ENCODE assay signal across 8 mouse cellular contexts in the genomic region with DNA sequence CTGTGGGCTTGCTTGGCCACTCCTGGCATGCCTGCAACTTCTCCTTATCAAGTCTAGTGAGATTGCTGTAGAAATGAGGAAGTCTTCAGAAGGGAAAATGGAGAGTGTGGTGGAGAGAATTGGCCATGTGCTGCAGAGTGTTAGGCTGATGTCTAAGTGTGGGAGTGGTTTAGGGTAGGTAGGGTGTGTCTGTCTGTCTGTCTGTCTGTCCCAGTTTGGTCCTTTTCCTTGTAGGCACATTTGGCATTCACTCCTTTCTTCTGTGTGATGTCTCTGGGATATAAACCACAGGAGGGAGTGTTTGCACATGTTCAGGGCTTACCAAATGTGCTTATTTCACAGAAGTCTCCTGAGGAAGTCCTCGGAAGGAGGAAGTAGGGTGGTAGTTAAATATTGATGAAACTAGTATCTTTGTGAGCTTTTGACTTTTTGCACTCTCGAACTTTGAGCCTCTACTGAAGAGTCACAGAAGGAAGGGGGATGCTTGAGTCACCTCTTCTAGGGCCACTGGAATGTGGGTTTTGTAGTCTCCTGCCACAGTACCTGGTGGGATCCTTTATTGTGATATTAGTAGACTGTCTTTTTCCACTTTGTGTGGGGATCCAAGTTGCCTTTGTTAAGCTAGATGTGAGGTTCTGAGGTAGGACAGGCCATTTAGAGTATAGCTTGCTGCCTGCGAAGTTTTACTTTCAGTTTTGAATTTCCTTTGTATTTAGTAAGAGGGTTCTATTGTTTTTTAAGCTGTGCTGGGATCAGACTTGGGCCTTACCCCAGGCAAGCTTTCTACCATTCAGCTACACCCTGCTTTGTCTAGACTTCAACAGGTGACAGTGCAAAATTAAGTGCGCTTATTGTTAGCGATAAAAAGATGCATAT. TPM values are rescaled to one million over a fixed set of nuclear protein-coding genes. Genes with fewer than 3 reads are reported as not detected.
A peak's percentile ranks its signal among the peaks of the same experiment; 100 is the strongest.
DNase-seq lines count a peak whose midpoint lies in the region; ATAC-seq and TF ChIP-seq lines count a peak whose summit lies in the region.

No protein-coding gene starts in this region.

- no peaks in the 10 kb centered on the region; the same call in 1 of the 2 replicates for H3K36me3 ChIP-seq in embryonic facial prominence, embryonic 11.5 days (replicated peaks; ENCODE audit: control insufficient read depth, insufficient read depth, low read depth, low read length)
- H3K36me3 ChIP-seq in hindbrain, postnatal 0 days (ENCODE audit: insufficient read depth, low read length), result no peaks in the 10 kb centered on the region
- H3K36me3 ChIP-seq in lung, embryonic 15.5 days, result peaks cover 7% of the 10 kb centered on the region; the same call in 1 of the 2 replicates
- no peaks in the 10 kb centered on the region for H3K36me3 ChIP-seq in stomach, embryonic 15.5 days

- no peaks in the 10 kb centered on the region for H3K9me3 ChIP-seq in embryonic facial prominence, embryonic 11.5 days (replicated peaks; ENCODE audit: control insufficient read depth, low read length)
- H3K9me3 ChIP-seq in hindbrain, postnatal 0 days (ENCODE audit: low read length), result no peaks in the 10 kb centered on the region
- H3K9me3 ChIP-seq in lung, embryonic 15.5 days, result no peaks in the 10 kb centered on the region
- H3K9me3 ChIP-seq in stomach, embryonic 15.5 days, result no peaks in the 10 kb centered on the region

- no peak for DNase-seq in gastrocnemius, adult 2 months
- DNase-seq in gastrocnemius, adult 18-20 months (ENCODE audit: low spot score), result no peak
- DNase-seq in embryonic facial prominence, embryonic 11.5 days (ENCODE audit: low spot score), result no peak
- DNase-seq in hindbrain, postnatal 0 days (ENCODE audit: low spot score), result no peak
- DNase-seq in gastrocnemius, postnatal 10 days, result no peak
- DNase-seq in thymus, postnatal 25 days, result no peak

- 0 out of 2 replicates have a peak overlapping the region, but pooled peaks have one; percentile 22 for H3K4me2 ChIP-seq in embryonic facial prominence, embryonic 11.5 days (ENCODE audit: low read depth, low read length)
- peak overlapping the region; percentile 84 for H3K4me2 ChIP-seq in hindbrain, postnatal 0 days (ENCODE audit: low read depth, low read length)
- peak overlapping the region; percentile 71 for H3K4me2 ChIP-seq in lung, embryonic 15.5 days
- H3K4me2 ChIP-seq in stomach, embryonic 15.5 days, result peak overlapping the region; percentile 74

- H3K27ac ChIP-seq in gastrocnemius, adult 2 months, result peak overlapping the region; percentile 65
- H3K27ac ChIP-seq in embryonic facial prominence, embryonic 11.5 days (replicated peaks; ENCODE audit: low read depth, low read length), result no peak overlapping the region
- no peak overlapping the region for H3K27ac ChIP-seq in hindbrain, postnatal 0 days
- H3K27ac ChIP-seq in lung, embryonic 15.5 days, result peak overlapping the region; percentile 99
- peak overlapping the region; percentile 77 for H3K27ac ChIP-seq in stomach, embryonic 15.5 days

- WGBS in embryonic facial prominence, embryonic 11.5 days, result 84% methylated on average over 5 of the region's 5 CpGs
- 83% methylated on average over 5 of the region's 5 CpGs for WGBS in hindbrain, postnatal 0 days
- 56% methylated on average over 5 of the region's 5 CpGs for WGBS in lung, embryonic 15.5 days
- 51% methylated on average over 5 of the region's 5 CpGs for WGBS in stomach, embryonic 15.5 days

- H3K27me3 ChIP-seq in embryonic facial prominence, embryonic 11.5 days (ENCODE audit: control insufficient read depth, insufficient read depth, low read length), result no peaks in the 10 kb centered on the region
- H3K27me3 ChIP-seq in hindbrain, postnatal 0 days (ENCODE audit: insufficient read depth, low read length), result no peaks in the 10 kb centered on the region
- no peaks in the 10 kb centered on the region for H3K27me3 ChIP-seq in lung, embryonic 15.5 days
- no peaks in the 10 kb centered on the region for H3K27me3 ChIP-seq in stomach, embryonic 15.5 days (replicated peaks)

- no peak for TF ChIP-seq CTCF in gastrocnemius, adult 2 months (IDR thresholded peaks at IDR 0.05)
- TF ChIP-seq CTCF in hindbrain, postnatal 0 days (IDR thresholded peaks at IDR 0.05; ENCODE audit: low read depth), result no peak

- H3K4me1 ChIP-seq in embryonic facial prominence, embryonic 11.5 days (ENCODE audit: control insufficient read depth, insufficient read depth, low read length), result no peaks in the 10 kb centered on the region; the same call in 1 of the 2 replicates
- H3K4me1 ChIP-seq in hindbrain, postnatal 0 days (ENCODE audit: insufficient read depth, low read length), result peaks cover 5% of the 10 kb centered on the region
- peaks cover 66% of the 10 kb centered on the region for H3K4me1 ChIP-seq in lung, embryonic 15.5 days
- peaks cover 58% of the 10 kb centered on the region for H3K4me1 ChIP-seq in stomach, embryonic 15.5 days

- intact Hi-C loops in gastrocnemius, adult 2 months (cut with DNase I), result no loop called here

- peak overlapping the region; percentile 89 for H3K4me3 ChIP-seq in gastrocnemius, adult 2 months
- peak overlapping the region; percentile 2; the same call in 1 of the 2 replicates for H3K4me3 ChIP-seq in embryonic facial prominence, embryonic 11.5 days (ENCODE audit: low read depth, low read length)
- 0 out of 2 replicates have a peak overlapping the region, but pooled peaks have one; percentile 92 for H3K4me3 ChIP-seq in hindbrain, postnatal 0 days (ENCODE audit: low read length)
- peak overlapping the region; percentile 85 for H3K4me3 ChIP-seq in lung, embryonic 15.5 days
- H3K4me3 ChIP-seq in stomach, embryonic 15.5 days (replicated peaks), result peak overlapping the region; percentile 83

- no peak overlapping the region for H3K9ac ChIP-seq in embryonic facial prominence, embryonic 11.5 days (replicated peaks; ENCODE audit: low read length)
- H3K9ac ChIP-seq in hindbrain, postnatal 0 days (replicated peaks; ENCODE audit: low read length), result no peak overlapping the region
- peak overlapping the region; percentile 14; the same call in 1 of the 2 replicates for H3K9ac ChIP-seq in lung, embryonic 15.5 days
- no peak overlapping the region; the same call in 1 of the 2 replicates for H3K9ac ChIP-seq in stomach, embryonic 15.5 days

- ATAC-seq in embryonic facial prominence, embryonic 11.5 days (replicated peaks; ENCODE audit: insufficient number of reproducible peaks, low FRiP score, low TSS enrichment, low read depth), result no peak
- no peak for ATAC-seq in hindbrain, postnatal 0 days
- no peak for ATAC-seq in lung, embryonic 15.5 days (ENCODE audit: borderline replicate concordance, extremely low read depth, low FRiP score, low TSS enrichment)
- ATAC-seq in stomach, embryonic 15.5 days (ENCODE audit: insufficient read depth, low FRiP score, low read depth), result 0 out of 2 replicates have a peak, but pooled peaks have one; percentile 2

RNA-seq across cellular contexts. Expression of gene Tpm3, which starts 9.2 kb away (rescaled TPM):
- total RNA-seq in gastrocnemius, adult 2 months (2021), result 1,000 to 10,000 TPM in 1 of 2 experiments, 100 to 1,000 TPM in 1; 428 to 1,099 TPM
- 100 to 1,000 TPM; 579 to 626 TPM for total RNA-seq in gastrocnemius, adult 18-20 months (2021)
- polyA plus RNA-seq in embryonic facial prominence, embryonic 11.5 days (2014; fragmentation: Nextera tagmentation; extraction: Ambion mirVana), result 551 and 574 TPM in 2 replicates
- total RNA-seq in hindbrain, postnatal 0 days (2014; rRNA removed), result 136 and 142 TPM in 2 replicates
- polyA plus RNA-seq in hindbrain, postnatal 0 days (2015; fragmentation: Nextera tagmentation; extraction: Ambion mirVana), result 300 and 302 TPM in 2 replicates
- polyA plus RNA-seq in lung, embryonic 15.5 days (2015; fragmentation: Nextera tagmentation; extraction: Ambion mirVana), result 637 and 683 TPM in 2 replicates
- polyA plus RNA-seq in stomach, embryonic 15.5 days (2015; fragmentation: Nextera tagmentation; extraction: Ambion mirVana), result 505 and 543 TPM in 2 replicates
- total RNA-seq in gastrocnemius, postnatal 10 days (2021), result 100 to 1,000 TPM; 277 to 366 TPM

RNA-seq across cellular contexts. Expression of gene Nup210l, which starts 22.3 kb away (rescaled TPM):
- total RNA-seq in gastrocnemius, adult 2 months (2021), result under 1 TPM; 0.05 to 0.11 TPM
- total RNA-seq in gastrocnemius, adult 18-20 months (2021), result under 1 TPM in 1 of 2 experiments, not detected in 1; 0.05 TPM
- polyA plus RNA-seq in embryonic facial prominence, embryonic 11.5 days (2014; fragmentation: Nextera tagmentation; extraction: Ambion mirVana), result 0.42 and 0.45 TPM in 2 replicates
- total RNA-seq in hindbrain, postnatal 0 days (2014; rRNA removed), result 0.52 and 0.65 TPM in 2 replicates
- 0.11 TPM in 2 replicates for polyA plus RNA-seq in hindbrain, postnatal 0 days (2015; fragmentation: Nextera tagmentation; extraction: Ambion mirVana)
- polyA plus RNA-seq in lung, embryonic 15.5 days (2015; fragmentation: Nextera tagmentation; extraction: Ambion mirVana), result 0.37 and 0.40 TPM in 2 replicates
- polyA plus RNA-seq in stomach, embryonic 15.5 days (2015; fragmentation: Nextera tagmentation; extraction: Ambion mirVana), result 0.19 and 0.27 TPM in 2 replicates
- total RNA-seq in gastrocnemius, postnatal 10 days (2021), result under 1 TPM; 0.09 to 0.11 TPM

RNA-seq across cellular contexts. Expression of gene Ubap2l, which starts 29.2 kb away (rescaled TPM):
- 100 to 1,000 TPM in 1 of 2 experiments, 10 to 100 TPM in 1; 94.5 to 104 TPM for total RNA-seq in gastrocnemius, adult 2 months (2021)
- total RNA-seq in gastrocnemius, adult 18-20 months (2021), result 10 to 100 TPM; 93.9 to 95.4 TPM
- 221 and 227 TPM in 2 replicates for polyA plus RNA-seq in embryonic facial prominence, embryonic 11.5 days (2014; fragmentation: Nextera tagmentation; extraction: Ambion mirVana)
- total RNA-seq in hindbrain, postnatal 0 days (2014; rRNA removed), result 83.1 and 102 TPM in 2 replicates
- 109 and 113 TPM in 2 replicates for polyA plus RNA-seq in hindbrain, postnatal 0 days (2015; fragmentation: Nextera tagmentation; extraction: Ambion mirVana)
- polyA plus RNA-seq in lung, embryonic 15.5 days (2015; fragmentation: Nextera tagmentation; extraction: Ambion mirVana), result 153 and 157 TPM in 2 replicates
- 170 and 189 TPM in 2 replicates for polyA plus RNA-seq in stomach, embryonic 15.5 days (2015; fragmentation: Nextera tagmentation; extraction: Ambion mirVana)
- 100 to 1,000 TPM; 119 to 141 TPM for total RNA-seq in gastrocnemius, postnatal 10 days (2021)

RNA-seq across cellular contexts. Expression of gene 4933434E20Rik, which starts 30.2 kb away (rescaled TPM):
- 10 to 100 TPM; 82.0 to 93.3 TPM for total RNA-seq in gastrocnemius, adult 2 months (2021)
- total RNA-seq in gastrocnemius, adult 18-20 months (2021), result 10 to 100 TPM; 91.6 to 99.3 TPM
- 171 and 176 TPM in 2 replicates for polyA plus RNA-seq in embryonic facial prominence, embryonic 11.5 days (2014; fragmentation: Nextera tagmentation; extraction: Ambion mirVana)
- total RNA-seq in hindbrain, postnatal 0 days (2014; rRNA removed), result 95.6 and 110 TPM in 2 replicates
- polyA plus RNA-seq in hindbrain, postnatal 0 days (2015; fragmentation: Nextera tagmentation; extraction: Ambion mirVana), result 228 and 254 TPM in 2 replicates
- polyA plus RNA-seq in lung, embryonic 15.5 days (2015; fragmentation: Nextera tagmentation; extraction: Ambion mirVana), result 142 and 154 TPM in 2 replicates
- 163 and 166 TPM in 2 replicates for polyA plus RNA-seq in stomach, embryonic 15.5 days (2015; fragmentation: Nextera tagmentation; extraction: Ambion mirVana)
- 10 to 100 TPM; 47.4 to 54.0 TPM for total RNA-seq in gastrocnemius, postnatal 10 days (2021)

Comparison
In these comparisons a context has a peak if more than half of its experiments do, and no peak if none do; other contexts are left out.
1. H3K27ac ChIP-seq: peak in gastrocnemius, adult 2 months (single experiment), lung, embryonic 15.5 days (single experiment) and stomach, embryonic 15.5 days (single experiment); none in embryonic facial prominence, embryonic 11.5 days (single experiment) and hindbrain, postnatal 0 days (single experiment).
2. H3K4me3 ChIP-seq: peak in every context shown above with its lines; median percentile 92 in hindbrain, postnatal 0 days; 89 in gastrocnemius, adult 2 months; 85 in lung, embryonic 15.5 days; 83 in stomach, embryonic 15.5 days; 2 in embryonic facial prominence, embryonic 11.5 days.
3. H3K4me2 ChIP-seq: peak in every context shown above with its lines; median percentile 84 in hindbrain, postnatal 0 days; 74 in stomach, embryonic 15.5 days; 71 in lung, embryonic 15.5 days; 22 in embryonic facial prominence, embryonic 11.5 days.